Mouse (Mus musculus) thymus, adult 2 months (tissue): Measurements from ENCODE around the gene E130308A19Rik. TPM values are rescaled to one million over a fixed set of nuclear protein-coding genes. Genes with fewer than 3 reads are reported as not detected.

ENCODE experiments used
- DNase-seq: peaks from one replicate; pipeline ENCODE4 v3.0.0; 2021
- H3K27ac ChIP-seq: fragments of 200-500 bp; 2 replicates; pipeline ENCODE4 v1.5.1; 2012; ENCODE audit warnings: low read length, control low read depth; ENCODE audit not compliant: control insufficient read depth, insufficient read depth
- H3K27me3 ChIP-seq: fragments of 200-500 bp; 2 replicates; pipeline ENCODE4 v1.6.1; 2012; ENCODE audit warnings: mild to moderate bottlenecking, low read length, moderate library complexity, mixed read lengths; ENCODE audit not compliant: control insufficient read depth, insufficient read depth
- H3K36me3 ChIP-seq: fragments of 200-500 bp; 2 replicates; pipeline ENCODE4 v1.6.1; 2012; ENCODE audit warnings: mild to moderate bottlenecking, low read length, moderate library complexity; ENCODE audit not compliant: control insufficient read depth, insufficient read depth
- H3K4me1 ChIP-seq: fragments of 200-500 bp; replicated peaks from 2 replicates; pipeline ENCODE4 v1.6.1; 2012; ENCODE audit warnings: low read length; ENCODE audit not compliant: control insufficient read depth, insufficient read depth
- H3K4me3 ChIP-seq: fragments of 200-500 bp; 2 replicates; pipeline ENCODE4 v1.5.1; 2012; ENCODE audit warnings: mild to moderate bottlenecking, low read length, control low read depth, moderate library complexity; ENCODE audit not compliant: control insufficient read depth, insufficient read depth
- CTCF ChIP-seq: fragments of 200-500 bp; IDR thresholded peaks from 2 replicates; pipeline ENCODE4 v1.5.1; 2012; ENCODE audit warnings: mild to moderate bottlenecking, control low read depth, low read length, moderate library complexity, borderline replicate concordance; ENCODE audit not compliant: control insufficient read depth, poor library complexity, insufficient read depth; ENCODE audit errors: extremely low read depth
- POLR2A ChIP-seq: fragments of 200-500 bp; IDR thresholded peaks from 2 replicates; pipeline ENCODE4 v1.6.1; 2012; ENCODE audit warnings: mild to moderate bottlenecking, low read length, control low read depth, moderate library complexity; ENCODE audit not compliant: control insufficient read depth, poor library complexity, insufficient read depth; ENCODE audit errors: extremely low read depth
- WGBS: fragments of 180-500 bp; shearing (Covaris S2); methylation state at CpG from one replicate; pipeline ENCODE4 v1.1.7; 2018; 5-methylcytosine and 5-hydroxymethylcytosine counted together
- polyA plus RNA-seq: library from polyadenylated mRNA; depleted of rRNA; stranded (reverse); fragments of >200 nt; gene quantifications from 2 replicates; pipeline ENCODE4 v1.2.3, GENCODE M21; 2012

E130308A19Rik gene
- polyA plus RNA-seq, 1 experiment, result 12.4 TPM

- WGBS, result 98% methylated on average over 4 of the region's 4 CpGs
These were observed 60.7 kb downstream of the E130308A19Rik start for GRCm38 (mm10) chr4:59686716-59687115.

DNA sequence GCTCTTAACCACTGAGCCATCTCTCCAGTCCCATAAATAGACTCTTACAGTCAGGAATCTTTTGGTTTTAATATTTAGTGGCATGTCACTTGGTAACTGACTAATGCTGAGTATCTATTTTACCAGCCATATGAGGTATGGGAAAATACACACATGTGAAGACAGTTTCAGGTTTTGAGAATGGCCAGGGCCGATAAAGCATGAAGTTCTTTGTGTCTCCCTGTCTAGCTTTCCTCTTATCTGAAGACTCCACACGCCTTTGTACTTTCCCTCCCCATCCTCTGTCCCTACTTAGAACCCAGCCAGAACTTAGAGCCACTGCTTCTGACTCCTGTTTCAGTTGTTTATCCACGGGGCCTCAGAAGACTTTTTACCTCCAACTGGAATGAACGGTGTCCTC is 63.0 kb downstream of the E130308A19Rik start:
- TF ChIP-seq CTCF, result no peak
- TF ChIP-seq POLR2A, result no peak
- Histone ChIP-seq H3K4me3 (no peak overlapping the region), H3K36me3 (no peaks in the 10 kb centered on the region), H3K27me3 (no peaks in the 10 kb centered on the region), H3K27ac (no peak overlapping the region), H3K4me1 (no peaks in the 10 kb centered on the region)
- WGBS, result 93% methylated on average over 4 of the region's 4 CpGs
- DNase-seq, result no peak

More at GRCm38 (mm10) chr4:59686716-59687115, 60.7 kb downstream of the E130308A19Rik start:
- DNase-seq, result no peak
- Histone ChIP-seq H3K4me1 (peaks cover 3% of the 10 kb centered on the region), H3K4me3 (no peak overlapping the region), H3K27ac (no peak overlapping the region), H3K36me3 (no peaks in the 10 kb centered on the region), H3K27me3 (no peaks in the 10 kb centered on the region)
- TF ChIP-seq CTCF (no peak), POLR2A (no peak)

DNA sequence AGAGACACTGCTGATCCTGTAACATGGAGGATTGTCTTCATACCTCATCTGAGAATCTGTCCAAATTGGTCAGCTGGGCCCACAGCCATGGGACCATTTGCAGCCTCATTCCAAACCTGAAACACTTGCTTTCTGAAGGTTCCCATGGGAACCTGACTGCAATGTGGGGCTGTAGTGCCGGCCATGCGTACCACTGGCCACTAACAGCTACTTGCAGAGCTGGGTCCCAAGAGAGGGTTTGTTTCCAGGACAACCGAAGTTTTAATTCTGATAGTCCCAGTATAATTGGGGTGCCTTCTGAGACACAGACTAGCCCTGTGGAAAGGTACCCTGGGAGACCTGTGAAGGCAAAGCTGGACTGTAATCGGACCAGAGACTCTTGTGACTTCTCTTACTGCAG is 64.1 kb downstream of the E130308A19Rik start:
- Histone ChIP-seq H3K36me3 (no peaks in the 10 kb centered on the region), H3K27ac (no peak overlapping the region), H3K4me3 (no peak overlapping the region), H3K27me3 (no peaks in the 10 kb centered on the region), H3K4me1 (no peaks in the 10 kb centered on the region)
- TF ChIP-seq CTCF (no peak), POLR2A (no peak)
- DNase-seq, result no peak
- WGBS, result 93% methylated on average over 4 of the region's 4 CpGs

- Histone ChIP-seq H3K4me1 (no peaks in the 10 kb centered on the region), H3K27ac (no peak overlapping the region), H3K36me3 (no peaks in the 10 kb centered on the region), H3K4me3 (no peak overlapping the region), H3K27me3 (no peaks in the 10 kb centered on the region)
- 97% methylated on average over 3 of the region's 3 CpGs for WGBS
- TF ChIP-seq CTCF (no peak), POLR2A (no peak)
- DNase-seq, result no peak
These were observed 70.8 kb downstream of the E130308A19Rik start for GRCm38 (mm10) chr4:59696846-59697245.

DNA sequence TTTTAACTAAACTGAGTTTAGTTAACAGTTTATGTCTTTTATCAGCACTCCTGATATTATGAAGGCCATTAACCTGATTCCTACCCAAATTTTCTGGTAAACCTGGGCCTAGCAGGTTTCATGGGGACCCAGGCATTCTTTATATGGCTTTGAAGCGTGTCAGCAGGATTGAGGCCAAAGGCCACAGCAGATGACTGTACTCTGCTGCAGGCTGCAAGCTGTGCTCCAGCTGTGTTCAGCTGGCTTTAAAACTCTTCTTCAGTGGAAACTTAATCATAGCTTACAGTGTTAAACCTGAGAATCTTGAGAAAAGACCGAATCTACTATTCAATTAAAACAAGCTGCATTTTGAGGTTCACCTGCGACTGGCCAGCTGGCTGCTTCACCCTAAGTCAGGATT is 71.9 kb downstream of the E130308A19Rik start:
- no peaks in the 10 kb centered on the region for H3K27me3 ChIP-seq
- no peaks in the 10 kb centered on the region for H3K4me1 ChIP-seq
- H3K27ac ChIP-seq, result no peak overlapping the region
- DNase-seq, result no peak
- H3K4me3 ChIP-seq, result no peak overlapping the region
- WGBS, result 92% methylated on average over 3 of the region's 3 CpGs
- no peaks in the 10 kb centered on the region for H3K36me3 ChIP-seq
- TF ChIP-seq POLR2A (no peak), CTCF (no peak)

GRCm38 (mm10) chr4:59699014-59699792 is 73.2 kb downstream of the E130308A19Rik start:
- no peaks in the 10 kb centered on the region for H3K4me1 ChIP-seq
- DNase-seq, result no peak
- TF ChIP-seq CTCF, result no peak
- no peak for TF ChIP-seq POLR2A
- H3K27me3 ChIP-seq, result no peaks in the 10 kb centered on the region
- H3K27ac ChIP-seq, result no peak overlapping the region
- H3K4me3 ChIP-seq, result no peak overlapping the region
- 95% methylated on average over 4 of the region's 4 CpGs for WGBS
- no peaks in the 10 kb centered on the region for H3K36me3 ChIP-seq

DNA sequence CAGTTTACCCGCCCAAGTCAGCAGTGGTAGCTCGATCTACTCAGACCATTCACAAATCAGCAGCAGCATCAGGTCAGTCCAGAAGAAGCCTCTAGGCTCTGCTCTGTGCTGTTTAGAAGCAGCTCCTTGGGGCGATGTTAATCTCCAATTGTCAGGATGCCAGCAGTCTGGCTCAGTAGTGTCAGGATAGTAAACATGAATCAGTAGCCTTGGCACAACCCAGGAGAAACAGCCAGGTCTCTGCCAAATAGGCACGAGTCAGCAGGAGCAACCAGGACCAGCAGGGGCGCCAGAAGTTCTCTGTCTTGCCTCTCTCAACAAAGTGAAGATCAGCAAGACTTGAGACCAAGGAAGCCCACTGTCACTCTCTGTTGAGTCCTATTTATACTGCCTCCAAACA is 83.3 kb downstream of the E130308A19Rik start:
- no peak for DNase-seq
- Histone ChIP-seq H3K4me1 (no peaks in the 10 kb centered on the region), H3K4me3 (no peak overlapping the region), H3K27me3 (no peaks in the 10 kb centered on the region), H3K36me3 (no peaks in the 10 kb centered on the region), H3K27ac (no peak overlapping the region)
- no peak for TF ChIP-seq POLR2A
- TF ChIP-seq CTCF, result no peak
- WGBS, result 97% methylated on average over 5 of the region's 5 CpGs
